Mouse (Mus musculus) embryonic facial prominence, embryonic 12.5 days (tissue): ENCODE data around the gene Kalrn. TPM values are rescaled to one million over a fixed set of nuclear protein-coding genes. Genes with fewer than 3 reads are reported as not detected.

Source experiments
- ATAC-seq: fragments of 200-750 bp; cut with Nextera tagmentation; 2 replicates; pipeline ENCODE4 v1.8.0; 2017; ENCODE audit not compliant: insufficient number of reproducible peaks, insufficient read depth, low FRiP score, low TSS enrichment
- H3K27ac ChIP-seq: fragments of 300-500 bp; sonication (generic); 2 replicates; pipeline ENCODE4 v1.5.1; 2016; ENCODE audit warnings: mild to moderate bottlenecking
- H3K27me3 ChIP-seq: fragments of 300-500 bp; sonication (generic); 2 replicates; pipeline ENCODE4 v1.6.1; 2016; ENCODE audit warnings: mild to moderate bottlenecking, moderate library complexity
- H3K36me3 ChIP-seq: fragments of 300-500 bp; sonication (generic); 2 replicates; pipeline ENCODE4 v1.6.1; 2016; ENCODE audit warnings: mild to moderate bottlenecking
- H3K4me1 ChIP-seq: fragments of 300-500 bp; sonication (generic); 2 replicates; pipeline ENCODE4 v1.6.1; 2016
- H3K4me2 ChIP-seq: fragments of 300-500 bp; sonication (generic); replicated peaks from 2 replicates; pipeline ENCODE4 v1.6.1; 2016; ENCODE audit warnings: mild to moderate bottlenecking, moderate library complexity
- H3K4me3 ChIP-seq: fragments of 300-500 bp; sonication (generic); 2 replicates; pipeline ENCODE4 v1.5.1; 2016; ENCODE audit warnings: mild to moderate bottlenecking
- H3K9ac ChIP-seq: fragments of 300-500 bp; sonication (generic); 2 replicates; pipeline ENCODE4 v1.6.1; 2016; ENCODE audit warnings: mild to moderate bottlenecking, moderate library complexity
- H3K9me3 ChIP-seq: fragments of 300-500 bp; sonication (generic); 2 replicates; pipeline ENCODE4 v1.6.1; 2016; ENCODE audit warnings: mild to moderate bottlenecking, moderate library complexity
- WGBS: fragments of 180-500 bp; shearing (Covaris S2); methylation state at CpG from one replicate; pipeline ENCODE4 v1.1.7; 2016; 5-methylcytosine and 5-hydroxymethylcytosine counted together
- polyA plus RNA-seq: library from polyadenylated mRNA; unstranded; fragments of >200 nt; fragmentation: Nextera tagmentation; extraction: Ambion mirVana; gene quantifications from 2 replicates; pipeline ENCODE4 v1.2.1, GENCODE M21; 2016

Kalrn gene
- polyA plus RNA-seq: 19.2 and 20.9 TPM in 2 replicates

GRCm38 (mm10) chr16:34573151-34573802 is at the start of gene Kalrn:
Kalrn (minus strand) TSS chr16:34573532.
- Histone ChIP-seq H3K4me3 (peak within 1 kb of the TSS; percentile 87), H3K9me3 (no peaks in the 10 kb centered on the region), H3K4me1 (peaks cover 18% of the 10 kb centered on the region), H3K4me2 (peak within 1 kb of the TSS; percentile 86), H3K27ac (peak within 1 kb of the TSS; percentile 97), H3K27me3 (no peaks in the 10 kb centered on the region; the same call in 1 of the 2 replicates), H3K36me3 (no peaks in the 10 kb centered on the region), H3K9ac (peak within 1 kb of the TSS; percentile 95)
- under 1% methylated on average over 49 of the region's 84 CpGs for WGBS
- peak; percentile 91 for ATAC-seq

DNA sequence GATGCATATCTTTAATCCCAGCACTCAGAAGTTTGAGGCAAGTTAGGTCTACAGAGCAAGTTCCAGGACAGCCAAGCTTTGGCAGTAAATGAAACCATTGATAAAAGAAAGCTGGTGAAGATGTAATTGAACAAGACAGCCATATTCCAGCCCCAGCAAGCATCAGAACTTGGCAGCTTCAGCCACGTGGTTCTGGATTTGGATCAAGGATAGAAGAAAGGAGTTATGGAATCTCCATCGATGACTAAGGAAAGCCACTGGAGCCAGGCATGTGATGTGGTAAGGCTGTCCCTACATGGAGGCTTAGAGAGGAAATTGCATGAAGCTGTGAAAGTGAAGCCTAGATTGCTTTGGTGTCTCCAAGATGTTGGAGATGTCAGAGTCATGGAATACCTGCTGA is 40.7 kb upstream of the Kalrn start:
- H3K36me3 ChIP-seq: no peaks in the 10 kb centered on the region
- no peak overlapping the region for H3K9ac ChIP-seq
- H3K27me3 ChIP-seq: no peaks in the 10 kb centered on the region
- no peak overlapping the region for H3K27ac ChIP-seq
- 79% methylated on average over 2 of the region's 2 CpGs for whole genome bisulfite sequencing
- H3K9me3 ChIP-seq: peaks cover 9% of the 10 kb centered on the region
- H3K4me2 ChIP-seq: no peak overlapping the region
- no peaks in the 10 kb centered on the region for H3K4me1 ChIP-seq
- no peak overlapping the region for H3K4me3 ChIP-seq
- ATAC-seq: no peak

DNA sequence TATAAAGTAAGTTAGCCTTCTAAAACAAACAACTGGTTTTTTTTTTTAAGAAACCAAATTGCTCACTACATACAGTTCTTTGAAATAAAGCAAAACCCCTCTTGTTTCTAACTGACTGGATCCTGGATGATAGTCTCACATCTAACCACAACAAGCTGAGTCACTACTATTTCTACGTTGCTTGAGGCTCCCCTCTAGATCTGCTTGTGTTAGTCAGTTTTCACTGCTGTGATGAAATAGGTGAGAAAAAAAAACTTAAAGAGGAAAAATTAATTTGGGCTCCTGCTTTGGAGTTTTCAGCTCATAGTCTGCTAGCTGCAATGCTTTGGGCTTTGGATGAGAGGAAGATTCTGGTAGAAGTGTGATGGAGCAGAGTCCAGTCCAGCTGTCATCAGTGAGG is 36.8 kb upstream of the Kalrn start:
- Histone ChIP-seq H3K4me2 (no peak overlapping the region), H3K4me3 (no peak overlapping the region), H3K36me3 (no peaks in the 10 kb centered on the region), H3K9me3 (peaks cover 6% of the 10 kb centered on the region; the same call in 1 of the 2 replicates), H3K4me1 (no peaks in the 10 kb centered on the region), H3K27ac (no peak overlapping the region), H3K9ac (no peak overlapping the region), H3K27me3 (no peaks in the 10 kb centered on the region)
- no peak for ATAC-seq
- 85% methylated on average over 1 of the region's 1 CpGs for WGBS

DNA sequence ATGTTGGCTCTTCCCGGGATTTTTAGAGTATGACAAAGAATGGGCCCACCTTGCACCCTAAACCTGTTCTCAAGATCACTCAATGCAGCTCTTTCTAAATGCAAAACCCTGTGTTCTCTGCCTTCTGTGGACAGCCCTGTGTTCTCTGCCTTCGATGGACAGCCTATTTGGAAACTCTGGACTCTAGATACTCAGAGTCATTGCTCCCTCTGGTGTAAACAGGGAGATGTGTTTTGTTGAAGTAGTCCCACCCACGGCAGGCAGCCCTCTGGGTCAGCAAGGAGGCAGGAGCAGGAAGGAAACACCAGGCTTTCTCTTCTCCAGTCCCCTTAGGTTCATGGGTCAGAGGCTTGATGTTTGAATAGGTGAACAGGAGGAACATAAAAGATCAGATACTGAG is 32.3 kb upstream of the Kalrn start:
- no peak overlapping the region for H3K9ac ChIP-seq
- H3K4me3 ChIP-seq: no peak overlapping the region
- no peaks in the 10 kb centered on the region for H3K36me3 ChIP-seq
- H3K4me2 ChIP-seq: no peak overlapping the region
- H3K9me3 ChIP-seq: no peaks in the 10 kb centered on the region
- ATAC-seq: no peak
- H3K4me1 ChIP-seq: no peaks in the 10 kb centered on the region
- H3K27me3 ChIP-seq: no peaks in the 10 kb centered on the region
- WGBS: 30% methylated on average over 3 of the region's 3 CpGs
- no peak overlapping the region for H3K27ac ChIP-seq

DNA sequence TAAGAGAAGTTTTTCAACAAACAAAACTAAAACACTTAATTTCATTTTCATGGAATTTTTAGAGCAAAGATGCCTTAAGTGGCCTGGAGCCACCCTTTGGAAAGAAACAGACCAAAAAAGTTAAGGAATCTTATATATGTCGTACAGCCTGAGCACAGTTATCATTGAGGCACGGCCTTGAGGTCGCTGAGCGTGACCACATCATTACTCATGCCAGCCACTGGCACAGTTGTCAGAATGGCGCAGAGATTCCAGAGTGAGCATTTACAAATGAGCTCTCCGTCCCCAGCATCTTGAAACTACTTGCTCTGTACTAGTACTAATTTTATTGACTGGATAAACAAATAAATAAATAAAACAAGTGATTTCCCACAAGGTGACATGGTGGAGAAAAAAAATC is 30.5 kb upstream of the Kalrn start:
- H3K36me3 ChIP-seq: no peaks in the 10 kb centered on the region
- no peak overlapping the region for H3K4me3 ChIP-seq
- no peak overlapping the region for H3K4me2 ChIP-seq
- 68% methylated on average over 6 of the region's 6 CpGs for WGBS
- no peak for ATAC-seq
- H3K27ac ChIP-seq: no peak overlapping the region
- H3K4me1 ChIP-seq: no peaks in the 10 kb centered on the region
- no peaks in the 10 kb centered on the region for H3K9me3 ChIP-seq
- H3K9ac ChIP-seq: no peak overlapping the region
- no peaks in the 10 kb centered on the region for H3K27me3 ChIP-seq

DNA sequence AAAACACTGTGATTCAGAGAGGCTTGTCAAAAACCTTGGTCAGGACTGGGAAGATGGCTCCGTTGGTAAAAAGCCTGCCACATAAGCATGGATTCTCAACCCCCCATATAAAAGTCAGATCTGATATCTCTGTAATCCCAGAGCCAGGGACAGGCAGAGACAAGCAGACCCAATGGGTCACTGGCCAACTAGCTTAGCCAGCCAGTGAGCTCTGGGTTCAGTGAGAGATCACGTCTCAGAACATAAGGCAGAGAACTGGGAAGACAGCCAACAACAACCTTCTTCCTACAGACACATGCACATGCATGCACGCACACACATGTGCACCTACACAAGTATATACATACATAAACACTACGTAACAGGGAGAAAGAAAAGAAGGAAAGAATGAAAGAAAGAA is 29.7 kb upstream of the Kalrn start:
- ATAC-seq: no peak
- 70% methylated on average over 4 of the region's 4 CpGs for WGBS
- H3K9ac ChIP-seq: no peak overlapping the region

DNA sequence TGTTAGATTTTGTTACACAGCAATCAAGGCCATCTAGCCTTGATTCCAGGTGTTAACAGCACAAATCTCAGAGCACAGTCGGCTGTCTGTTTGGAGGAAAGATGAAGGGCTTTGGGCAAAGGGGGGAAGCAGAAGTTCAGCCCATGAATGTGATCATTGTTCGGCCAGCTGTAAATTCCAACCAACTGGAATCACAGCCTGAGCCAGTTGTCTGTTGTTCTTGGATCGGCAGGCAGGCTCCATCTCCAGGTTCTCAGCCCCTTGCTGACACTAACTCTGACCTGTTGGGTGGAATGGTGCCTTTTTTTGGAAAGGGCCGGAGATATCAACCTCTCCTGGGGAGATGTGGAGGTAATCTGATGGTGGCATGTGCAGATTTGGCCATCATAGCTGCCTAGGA is 28.6 kb upstream of the Kalrn start:
- H3K9ac ChIP-seq: no peak overlapping the region
- no peak overlapping the region for H3K4me3 ChIP-seq
- H3K9me3 ChIP-seq: no peaks in the 10 kb centered on the region
- no peak for ATAC-seq
- H3K4me2 ChIP-seq: no peak overlapping the region
- H3K27me3 ChIP-seq: no peaks in the 10 kb centered on the region
- H3K36me3 ChIP-seq: no peaks in the 10 kb centered on the region
- no peaks in the 10 kb centered on the region for H3K4me1 ChIP-seq
- no peak overlapping the region for H3K27ac ChIP-seq
- 49% methylated on average over 4 of the region's 4 CpGs for WGBS

More for the DNA sequence above, 29.7 kb upstream of the Kalrn start:
- Histone ChIP-seq H3K9me3 (no peaks in the 10 kb centered on the region), H3K27me3 (no peaks in the 10 kb centered on the region), H3K27ac (no peak overlapping the region), H3K36me3 (no peaks in the 10 kb centered on the region), H3K4me3 (no peak overlapping the region), H3K4me1 (no peaks in the 10 kb centered on the region), H3K4me2 (no peak overlapping the region)

DNA sequence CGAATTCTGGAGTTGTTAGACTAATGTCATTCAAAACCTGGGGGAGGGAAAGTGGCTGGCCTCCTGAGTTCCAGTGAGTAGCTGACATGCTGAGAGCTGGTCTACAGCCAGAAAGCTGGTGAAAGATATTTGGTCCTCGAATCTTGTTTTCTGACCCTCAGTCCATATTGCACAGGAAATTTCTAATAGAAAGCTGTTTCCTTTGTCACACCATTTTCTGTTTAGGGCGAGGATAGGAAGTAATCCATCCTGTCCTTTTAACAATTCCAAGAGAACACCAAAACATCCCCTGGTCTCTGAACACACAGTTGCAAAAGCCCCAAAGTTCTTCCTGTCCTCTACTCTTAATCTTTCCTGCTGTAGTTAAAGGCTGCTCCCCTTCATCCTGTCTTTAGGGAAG is 22.0 kb upstream of the Kalrn start:
- Histone ChIP-seq H3K4me1 (0 out of 2 replicates have a peak, but pooled peaks cover 3% of the 10 kb centered on the region), H3K4me3 (no peak overlapping the region), H3K4me2 (no peak overlapping the region), H3K36me3 (no peaks in the 10 kb centered on the region), H3K27ac (no peak overlapping the region), H3K9me3 (no peaks in the 10 kb centered on the region), H3K27me3 (no peaks in the 10 kb centered on the region), H3K9ac (no peak overlapping the region)
- ATAC-seq: no peak
- 33% methylated on average over 3 of the region's 3 CpGs for WGBS

DNA sequence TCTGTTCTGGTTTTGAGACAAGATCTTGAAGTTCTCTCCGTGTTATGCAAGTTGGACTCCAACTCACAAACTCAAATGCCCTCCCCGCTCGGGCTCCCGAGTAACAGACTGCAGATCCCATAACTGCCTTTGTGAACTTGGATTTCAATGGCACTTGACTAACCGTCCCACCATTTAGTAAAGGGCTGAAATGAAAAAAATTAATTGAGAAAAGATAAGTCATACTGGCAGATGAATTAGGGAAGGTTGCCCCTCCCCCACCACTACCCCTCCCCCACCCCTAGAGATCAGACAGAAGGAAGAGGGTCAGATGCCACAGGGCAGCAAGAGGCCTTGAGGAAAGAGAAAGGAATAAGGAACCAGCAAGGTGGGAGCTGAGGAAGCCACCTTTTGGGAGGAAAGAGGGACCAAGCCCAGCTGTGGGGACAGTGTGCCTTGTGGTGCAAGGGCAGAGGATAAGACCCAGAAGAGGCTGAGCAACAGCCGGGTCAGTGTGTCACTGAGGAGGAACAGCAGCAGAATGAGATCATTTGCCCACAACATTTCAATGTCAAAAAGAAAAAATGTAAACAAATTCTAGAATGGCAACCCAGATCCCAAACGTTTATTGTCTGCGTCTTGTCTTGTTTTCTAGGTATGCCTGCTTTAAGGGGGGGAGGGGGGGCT is 21.4 kb upstream of the Kalrn start:
- H3K27me3 ChIP-seq: no peaks in the 10 kb centered on the region
- 0 out of 2 replicates have a peak, but pooled peaks cover 3% of the 10 kb centered on the region for H3K4me1 ChIP-seq
- H3K9ac ChIP-seq: no peak overlapping the region
- H3K36me3 ChIP-seq: no peaks in the 10 kb centered on the region
- H3K9me3 ChIP-seq: no peaks in the 10 kb centered on the region
- H3K4me3 ChIP-seq: no peak overlapping the region
- no peak overlapping the region for H3K4me2 ChIP-seq
- ATAC-seq: no peak
- H3K27ac ChIP-seq: no peak overlapping the region
- WGBS: 60% methylated on average over 8 of the region's 8 CpGs

GRCm38 (mm10) chr16:34592696-34593095 is 19.4 kb upstream of the Kalrn start:
- no peak for ATAC-seq
- no peak overlapping the region for H3K4me3 ChIP-seq
- no peaks in the 10 kb centered on the region for H3K36me3 ChIP-seq
- WGBS: 74% methylated on average over 2 of the region's 2 CpGs
- H3K27ac ChIP-seq: no peak overlapping the region
- 0 out of 2 replicates have a peak, but pooled peaks cover 3% of the 10 kb centered on the region for H3K4me1 ChIP-seq
- no peak overlapping the region for H3K4me2 ChIP-seq
- no peaks in the 10 kb centered on the region for H3K9me3 ChIP-seq
- H3K27me3 ChIP-seq: no peaks in the 10 kb centered on the region
- no peak overlapping the region for H3K9ac ChIP-seq

DNA sequence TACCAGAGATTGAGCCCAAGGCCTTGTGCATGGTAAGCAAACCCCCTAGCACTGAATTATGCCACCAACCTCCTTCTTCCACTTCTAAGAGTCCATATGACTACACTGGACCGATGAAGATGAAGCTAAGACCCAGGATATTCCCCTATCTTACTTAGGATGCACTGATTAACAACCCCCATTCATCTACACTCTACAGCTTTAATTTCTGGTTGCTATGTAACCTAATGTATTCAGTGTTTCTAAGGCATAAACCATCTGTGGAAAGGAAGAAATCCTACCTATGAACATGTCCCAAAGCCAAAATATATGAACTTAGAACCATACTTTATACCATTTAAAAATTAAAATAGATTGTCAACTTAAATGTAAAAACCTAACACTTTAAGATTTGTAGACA is 18.6 kb upstream of the Kalrn start:
- H3K9me3 ChIP-seq: no peaks in the 10 kb centered on the region
- H3K4me1 ChIP-seq: 0 out of 2 replicates have a peak, but pooled peaks cover 3% of the 10 kb centered on the region
- no peaks in the 10 kb centered on the region for H3K27me3 ChIP-seq
- 90% methylated on average over 1 of the region's 1 CpGs for WGBS
- no peak overlapping the region for H3K9ac ChIP-seq
- no peak for ATAC-seq
- H3K4me2 ChIP-seq: no peak overlapping the region
- H3K4me3 ChIP-seq: no peak overlapping the region
- H3K27ac ChIP-seq: no peak overlapping the region
- no peaks in the 10 kb centered on the region for H3K36me3 ChIP-seq

DNA sequence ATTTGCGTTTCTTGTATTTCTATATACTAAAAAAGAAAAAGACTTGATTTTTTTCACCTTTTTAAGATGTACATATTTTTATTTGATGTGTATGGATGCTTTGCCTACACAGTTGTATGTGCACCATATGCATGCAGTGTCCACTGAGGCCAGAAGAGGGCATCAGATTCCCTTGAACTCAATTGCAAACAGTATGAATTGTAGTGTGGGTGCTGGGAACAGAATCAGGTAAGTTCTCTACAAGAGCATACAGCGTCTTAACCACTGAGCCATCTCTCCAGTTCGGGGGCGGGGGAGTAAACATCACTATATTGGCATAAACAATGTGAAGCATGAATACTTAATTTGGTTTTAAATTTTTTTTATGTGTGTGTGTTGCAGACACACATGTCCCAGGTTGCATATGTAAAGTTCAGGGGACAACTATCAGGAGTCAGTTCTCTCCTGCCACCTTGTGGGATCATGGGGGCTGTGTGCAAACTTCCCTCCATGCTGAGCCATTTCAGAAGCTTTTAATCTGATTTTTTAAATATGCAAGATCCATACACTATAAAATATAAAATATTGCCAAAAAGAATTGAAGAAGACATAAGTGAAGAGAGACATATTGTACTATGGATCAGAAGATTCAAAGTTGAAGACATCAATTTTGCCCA is 6.5 kb upstream of the Kalrn start:
- H3K4me1 ChIP-seq: no peaks in the 10 kb centered on the region
- ATAC-seq: no peak
- no peak overlapping the region for H3K4me2 ChIP-seq
- no peaks in the 10 kb centered on the region for H3K27me3 ChIP-seq
- WGBS: 94% methylated on average over 4 of the region's 4 CpGs
- H3K9ac ChIP-seq: no peak overlapping the region
- no peak overlapping the region for H3K4me3 ChIP-seq
- H3K9me3 ChIP-seq: no peaks in the 10 kb centered on the region
- H3K27ac ChIP-seq: no peak overlapping the region
- H3K36me3 ChIP-seq: no peaks in the 10 kb centered on the region
